16 mouse cellular contexts compared by ENCODE assay signal in genomic region chr13:20139060-20139459, GRCm38 (mm10). TPM values are rescaled to one million over a fixed set of nuclear protein-coding genes. Genes with fewer than 3 reads are reported as not detected.
A peak's percentile ranks its signal among the peaks of the same experiment; 100 is the strongest.
DNase-seq lines count a peak whose midpoint lies in the region; ATAC-seq and TF ChIP-seq lines count a peak whose summit lies in the region.
"Had no signal": no experiment of that assay in that cellular context is flagged by ENCODE, and none has a peak within 500 bp of the region (broad histone marks: within the 10 kb centered on the region; RNA-seq: fewer than 3 reads in every experiment).

No protein-coding gene starts in this region.

- TF ChIP-seq POLR2A in brain, embryonic 14.5 days (IDR thresholded peaks at IDR 0.05; ENCODE audit: borderline replicate concordance, extremely low read depth, insufficient read depth, insufficient read length, poor library complexity, severe bottlenecking) = no peak

- H3K27ac ChIP-seq in hindbrain, embryonic 14.5 days = no peak overlapping the region
- no peak overlapping the region for H3K27ac ChIP-seq in hindbrain, embryonic 12.5 days
- peak overlapping the region; percentile 64 for H3K27ac ChIP-seq in lung, embryonic 15.5 days
- H3K27ac ChIP-seq in hindbrain, embryonic 16.5 days (ENCODE audit: low read depth, low read length) = 0 out of 2 replicates have a peak overlapping the region, but pooled peaks have one; percentile 16
- H3K27ac ChIP-seq: embryonic facial prominence, embryonic 15.5 days had no signal

- H3K27me3 ChIP-seq in hindbrain, embryonic 14.5 days (ENCODE audit: control insufficient read depth, insufficient read depth, low read length) = no peaks in the 10 kb centered on the region
- H3K27me3 ChIP-seq in hindbrain, embryonic 12.5 days = no peaks in the 10 kb centered on the region
- H3K27me3 ChIP-seq in lung, embryonic 15.5 days = no peaks in the 10 kb centered on the region
- H3K27me3 ChIP-seq in hindbrain, embryonic 16.5 days (replicated peaks; ENCODE audit: control insufficient read depth, insufficient read depth, low read length) = no peaks in the 10 kb centered on the region
- H3K27me3 ChIP-seq: embryonic facial prominence, embryonic 15.5 days; limb, embryonic 13.5 days had no signal

- no peak overlapping the region for H3K4me3 ChIP-seq in hindbrain, embryonic 14.5 days (replicated peaks; ENCODE audit: low read length)
- no peak overlapping the region for H3K4me3 ChIP-seq in hindbrain, embryonic 12.5 days
- no peak overlapping the region for H3K4me3 ChIP-seq in lung, embryonic 15.5 days
- H3K4me3 ChIP-seq in hindbrain, embryonic 16.5 days (ENCODE audit: low read length) = no peak overlapping the region
- H3K4me3 ChIP-seq: embryonic facial prominence, embryonic 15.5 days; limb, embryonic 13.5 days had no signal

- H3K4me1 ChIP-seq in hindbrain, embryonic 14.5 days (replicated peaks; ENCODE audit: control insufficient read depth, insufficient read depth, low read length) = 0 out of 2 replicates have a peak, but pooled peaks cover 6% of the 10 kb centered on the region
- H3K4me1 ChIP-seq in hindbrain, embryonic 12.5 days = peaks cover 7% of the 10 kb centered on the region
- peaks cover 45% of the 10 kb centered on the region for H3K4me1 ChIP-seq in lung, embryonic 15.5 days
- peaks cover 4% of the 10 kb centered on the region for H3K4me1 ChIP-seq in hindbrain, embryonic 16.5 days (ENCODE audit: control insufficient read depth, insufficient read depth, low read depth, low read length)

- TF ChIP-seq CTCF in brain, embryonic 14.5 days (IDR thresholded peaks at IDR 0.05; ENCODE audit: borderline replicate concordance, extremely low read depth, insufficient read depth, insufficient read length) = no peak

- no peak overlapping the region for H3K4me2 ChIP-seq in hindbrain, embryonic 14.5 days (replicated peaks)
- no peak overlapping the region for H3K4me2 ChIP-seq in hindbrain, embryonic 12.5 days (replicated peaks)
- H3K4me2 ChIP-seq in lung, embryonic 15.5 days = no peak overlapping the region
- H3K4me2 ChIP-seq in hindbrain, embryonic 16.5 days (ENCODE audit: low read length) = no peak overlapping the region
- H3K4me2 ChIP-seq: embryonic facial prominence, embryonic 15.5 days; limb, embryonic 13.5 days had no signal

- H3K9ac ChIP-seq in hindbrain, embryonic 14.5 days = 0 out of 2 replicates have a peak overlapping the region, but pooled peaks have one; percentile 26
- no peak overlapping the region for H3K9ac ChIP-seq in hindbrain, embryonic 12.5 days
- no peak overlapping the region for H3K9ac ChIP-seq in lung, embryonic 15.5 days
- no peak overlapping the region for H3K9ac ChIP-seq in hindbrain, embryonic 16.5 days (ENCODE audit: low read depth, low read length)
- H3K9ac ChIP-seq: embryonic facial prominence, embryonic 15.5 days; limb, embryonic 13.5 days had no signal

- 46% methylated on average over 6 of the region's 6 CpGs for WGBS in hindbrain, embryonic 14.5 days
- WGBS in hindbrain, embryonic 12.5 days = 66% methylated on average over 6 of the region's 6 CpGs
- 36% methylated on average over 6 of the region's 6 CpGs for WGBS in lung, embryonic 15.5 days
- 27% methylated on average over 6 of the region's 6 CpGs for WGBS in hindbrain, embryonic 16.5 days

- no peak for DNase-seq in hindbrain, embryonic 14.5 days (ENCODE audit: low spot score)
- DNase-seq in lung, postnatal 10 days = no peak
- DNase-seq in brain, embryonic 14.5 days (ENCODE audit: low read depth) = peak; percentile 82
- no peak for DNase-seq in frontal cortex, postnatal 36 days (ENCODE audit: low spot score in 2 of 2)
- DNase-seq: cerebellum, adult 9-11 months; gastrocnemius, postnatal 10 days; kidney, postnatal 36 days; layer of hippocampus, adult 9-11 months; lung, postnatal 36 days; right cerebral cortex, postnatal 4 days; thymus, postnatal 36 days had no signal

- peak; percentile 61; the same call in 1 of the 2 replicates for ATAC-seq in hindbrain, embryonic 14.5 days (ENCODE audit: low FRiP score)
- ATAC-seq in hindbrain, embryonic 12.5 days (ENCODE audit: low FRiP score) = no peak
- no peak for ATAC-seq in lung, embryonic 15.5 days (ENCODE audit: borderline replicate concordance, extremely low read depth, low FRiP score, low TSS enrichment)
- ATAC-seq in hindbrain, embryonic 16.5 days = peak; percentile 65

- H3K36me3 ChIP-seq in hindbrain, embryonic 14.5 days (replicated peaks; ENCODE audit: control insufficient read depth, insufficient read depth) = no peaks in the 10 kb centered on the region
- no peaks in the 10 kb centered on the region for H3K36me3 ChIP-seq in hindbrain, embryonic 12.5 days
- no peaks in the 10 kb centered on the region for H3K36me3 ChIP-seq in lung, embryonic 15.5 days
- no peaks in the 10 kb centered on the region for H3K36me3 ChIP-seq in hindbrain, embryonic 16.5 days (ENCODE audit: control insufficient read depth, insufficient read depth, low read length)
- H3K36me3 ChIP-seq: embryonic facial prominence, embryonic 15.5 days; limb, embryonic 13.5 days had no signal

- no peaks in the 10 kb centered on the region for H3K9me3 ChIP-seq in hindbrain, embryonic 14.5 days (ENCODE audit: control insufficient read depth, low read length)
- H3K9me3 ChIP-seq in hindbrain, embryonic 12.5 days (replicated peaks) = no peaks in the 10 kb centered on the region
- H3K9me3 ChIP-seq in lung, embryonic 15.5 days = no peaks in the 10 kb centered on the region
- H3K9me3 ChIP-seq in hindbrain, embryonic 16.5 days (ENCODE audit: control insufficient read depth, low read length) = no peaks in the 10 kb centered on the region
- H3K9me3 ChIP-seq: embryonic facial prominence, embryonic 15.5 days; limb, embryonic 13.5 days had no signal

RNA-seq across cellular contexts. Expression of gene Elmo1, which starts 48.7 kb away (rescaled TPM):
- polyA plus RNA-seq in hindbrain, embryonic 14.5 days (2014; fragmentation: Nextera tagmentation; extraction: Ambion mirVana) = 41.9 and 50.6 TPM in 2 replicates
- polyA plus RNA-seq in hindbrain, embryonic 12.5 days (2016; fragmentation: Nextera tagmentation; extraction: Ambion mirVana) = 28.9 and 33.3 TPM in 2 replicates
- polyA plus RNA-seq in lung, embryonic 15.5 days (2015; fragmentation: Nextera tagmentation; extraction: Ambion mirVana) = 32.8 and 37.1 TPM in 2 replicates
- 38.6 and 46.9 TPM in 2 replicates for polyA plus RNA-seq in brain, embryonic 14.5 days (2012; rRNA removed)
- polyA plus RNA-seq in hindbrain, embryonic 16.5 days (2015; fragmentation: Nextera tagmentation; extraction: Ambion mirVana) = 48.6 and 49.6 TPM in 2 replicates

Comparison
In these comparisons a context has a peak if more than half of its experiments do, and no peak if none do; other contexts are left out.
1. ATAC-seq: peak in hindbrain, embryonic 14.5 days (single experiment) and hindbrain, embryonic 16.5 days (single experiment); none in hindbrain, embryonic 12.5 days (single experiment) and lung, embryonic 15.5 days (single experiment).
2. H3K27ac ChIP-seq: peak in lung, embryonic 15.5 days (single experiment) and hindbrain, embryonic 16.5 days (single experiment); none in hindbrain, embryonic 14.5 days (single experiment) and hindbrain, embryonic 12.5 days (single experiment).